Mouse (Mus musculus) midbrain, embryonic 15.5 days (tissue): ENCODE results near the gene Mrps15. TPM values are rescaled to one million over a fixed set of nuclear protein-coding genes. Genes with fewer than 3 reads are reported as not detected.

Experiments
- ATAC-seq: fragments of 200-750 bp; cut with Nextera tagmentation; replicated peaks from 2 replicates; pipeline ENCODE4 v1.8.0; 2017; ENCODE audit warnings: moderate TSS enrichment
- H3K27ac ChIP-seq: fragments of 300-500 bp; sonication (generic); 2 replicates; pipeline ENCODE4 v1.5.1; 2015; ENCODE audit warnings: mild to moderate bottlenecking, inconsistent platforms
- H3K27me3 ChIP-seq: fragments of 300-500 bp; sonication (generic); replicated peaks from 2 replicates; pipeline ENCODE4 v1.6.1; 2015; ENCODE audit warnings: inconsistent platforms
- H3K36me3 ChIP-seq: fragments of 300-500 bp; sonication (generic); replicated peaks from 2 replicates; pipeline ENCODE4 v1.6.1; 2015; ENCODE audit warnings: inconsistent platforms
- H3K4me1 ChIP-seq: fragments of 300-500 bp; sonication (generic); 2 replicates; pipeline ENCODE4 v1.6.1; 2015; ENCODE audit warnings: inconsistent platforms
- H3K4me2 ChIP-seq: fragments of 300-500 bp; sonication (generic); 2 replicates; pipeline ENCODE4 v1.6.1; 2015; ENCODE audit warnings: inconsistent platforms, mild to moderate bottlenecking, moderate library complexity
- H3K4me3 ChIP-seq: fragments of 300-500 bp; sonication (generic); 2 replicates; pipeline ENCODE4 v1.5.1; 2015; ENCODE audit warnings: mild to moderate bottlenecking, inconsistent platforms
- H3K9ac ChIP-seq: fragments of 300-500 bp; sonication (generic); 2 replicates; pipeline ENCODE4 v1.6.1; 2015; ENCODE audit warnings: mild to moderate bottlenecking, inconsistent platforms
- H3K9me3 ChIP-seq: fragments of 300-500 bp; sonication (generic); 2 replicates; pipeline ENCODE4 v1.6.1; 2016; ENCODE audit warnings: inconsistent platforms
- WGBS: fragments of 180-500 bp; shearing (Covaris S2); methylation state at CpG from one replicate; pipeline ENCODE4 v1.1.7; 2015; ENCODE audit warnings: mixed read lengths; 5-methylcytosine and 5-hydroxymethylcytosine counted together
- polyA plus RNA-seq: library from polyadenylated mRNA; unstranded; fragments of >200 nt; fragmentation: Nextera tagmentation; extraction: Ambion mirVana; gene quantifications from 2 replicates; pipeline ENCODE4 v1.2.1, GENCODE M21; 2015

Gene Mrps15
- polyA plus RNA-seq, 1 experiment from 2014 or later, result 130 TPM

DNA sequence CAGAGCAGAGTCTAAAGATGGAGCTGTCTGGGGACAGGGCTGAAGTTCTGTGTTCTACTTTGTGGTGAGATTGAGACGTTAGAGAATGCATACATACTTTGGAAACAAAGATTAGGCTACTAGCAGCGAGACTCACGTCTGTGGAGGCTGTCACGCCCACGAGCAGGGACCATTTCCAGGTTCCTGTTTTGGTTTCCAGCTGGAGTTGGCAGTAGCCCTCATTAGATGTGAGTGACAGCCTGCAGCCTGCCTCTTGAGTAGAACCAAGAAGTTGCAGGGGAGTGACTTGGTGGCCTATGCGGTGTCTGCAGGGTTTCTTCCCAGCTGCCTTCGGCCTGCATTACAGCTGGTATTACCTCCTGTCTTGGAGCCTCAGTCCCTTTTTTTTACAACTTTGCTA lies 4.9 kb downstream of the Mrps15 start:
- Histone ChIP-seq H3K4me3 (no peak overlapping the region), H3K27ac (no peak overlapping the region), H3K4me2 (no peak overlapping the region), H3K4me1 (peaks cover 13% of the 10 kb centered on the region), H3K27me3 (no peaks in the 10 kb centered on the region), H3K9me3 (no peaks in the 10 kb centered on the region), H3K36me3 (peaks cover 40% of the 10 kb centered on the region), H3K9ac (no peak overlapping the region)
- ATAC-seq, result no peak
- 83% methylated on average over 7 of the region's 7 CpGs for WGBS

GRCm38 (mm10) chr4:126057207-126058133 lies 10.7 kb downstream of the Mrps15 start:
- Histone ChIP-seq H3K4me2 (peak overlapping the region; percentile 67), H3K9me3 (no peaks in the 10 kb centered on the region), H3K36me3 (peaks cover 24% of the 10 kb centered on the region), H3K27ac (no peak overlapping the region), H3K4me1 (peaks cover 24% of the 10 kb centered on the region), H3K27me3 (no peaks in the 10 kb centered on the region), H3K4me3 (peak overlapping the region; percentile 63), H3K9ac (0 out of 2 replicates have a peak overlapping the region, but pooled peaks have one; percentile 23)
- WGBS, result 15% methylated on average over 19 of the region's 19 CpGs
- no peak; the same call in 1 of the 2 replicates for ATAC-seq

DNA sequence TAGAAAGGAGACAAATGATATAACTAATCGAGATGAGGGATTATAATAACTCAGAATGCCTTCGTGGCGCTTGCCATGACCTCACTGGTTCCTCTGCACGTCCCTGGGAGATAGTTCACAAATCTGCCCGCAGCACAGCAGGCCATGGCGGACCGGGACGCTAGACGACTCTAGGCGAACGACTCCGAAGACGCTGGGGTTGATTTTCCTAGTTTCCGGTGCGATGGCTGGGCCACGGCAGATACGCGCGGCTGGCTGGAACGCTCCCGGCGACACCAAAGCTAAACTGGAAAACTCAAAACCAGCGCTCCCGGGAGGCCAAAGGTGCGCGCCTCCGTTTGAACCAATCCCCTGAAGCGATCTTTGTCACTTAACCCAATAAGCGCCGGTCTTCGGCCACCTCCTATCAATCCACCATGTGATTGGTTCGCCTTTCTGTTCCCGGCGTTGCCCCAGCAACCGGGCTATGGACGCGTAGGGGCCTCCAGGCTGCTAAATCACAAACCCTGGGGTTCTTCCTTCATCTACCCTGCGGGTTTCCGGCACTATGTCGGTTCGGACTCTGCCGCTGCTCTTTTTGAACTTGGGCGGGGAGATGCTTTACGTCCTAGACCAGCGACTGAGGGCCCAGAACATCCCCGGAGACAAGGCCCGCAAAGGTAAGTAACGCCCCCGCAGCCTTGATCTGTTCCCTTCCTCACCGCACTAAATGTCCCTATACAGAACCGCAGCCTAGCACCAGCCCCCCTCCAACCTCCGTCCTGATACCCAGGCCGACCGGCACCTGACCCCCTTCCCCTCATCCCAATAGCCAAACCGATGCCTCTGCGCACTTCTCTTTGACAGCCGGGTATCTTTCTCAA lies 11.6 kb downstream of the Mrps15 start, which contains the start of gene Oscp1:
TSS of gene Oscp1 (plus strand) at position 432 of the 863 bp plus-strand sequence.
- Histone ChIP-seq H3K4me3 (peak within 1 kb of the TSS; percentile 63), H3K9ac (peak within 1 kb of the TSS; percentile 74), H3K4me1 (peaks cover 24% of the 10 kb centered on the region), H3K4me2 (peak within 1 kb of the TSS; percentile 67), H3K36me3 (peaks cover 22% of the 10 kb centered on the region), H3K27me3 (no peaks in the 10 kb centered on the region), H3K9me3 (no peaks in the 10 kb centered on the region), H3K27ac (peak within 1 kb of the TSS; percentile 63)
- WGBS, result under 1% methylated on average over 57 of the region's 57 CpGs
- ATAC-seq, result peak; percentile 98

DNA sequence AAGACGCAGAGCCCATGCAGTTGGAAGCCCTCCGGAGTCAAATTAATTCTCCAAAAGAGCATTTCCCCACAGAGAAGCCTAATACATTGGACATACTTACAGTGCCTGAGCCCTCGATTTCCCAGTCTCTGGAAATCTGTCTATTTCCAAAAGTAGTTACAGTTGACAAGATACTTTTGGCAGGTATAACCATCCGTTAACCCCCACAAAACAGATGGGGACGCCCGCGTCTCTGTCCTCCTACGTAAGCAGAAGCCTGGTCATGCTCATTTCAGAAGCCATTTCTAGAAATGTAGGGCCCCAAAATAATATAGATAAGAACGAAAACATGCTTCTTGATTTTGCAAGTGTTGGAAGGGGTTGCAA lies 12.3 kb downstream of the Mrps15 start:
- Histone ChIP-seq H3K9ac (peak overlapping the region; percentile 74), H3K9me3 (no peaks in the 10 kb centered on the region), H3K4me2 (peak overlapping the region; percentile 67), H3K4me3 (peak overlapping the region; percentile 63), H3K36me3 (peaks cover 17% of the 10 kb centered on the region), H3K27ac (peak overlapping the region; percentile 63), H3K27me3 (no peaks in the 10 kb centered on the region), H3K4me1 (peaks cover 24% of the 10 kb centered on the region)
- WGBS, result 31% methylated on average over 9 of the region's 9 CpGs
- no peak for ATAC-seq

GRCm38 (mm10) chr4:126062856-126063255 lies 16.1 kb downstream of the Mrps15 start:
- Histone ChIP-seq H3K4me3 (no peak overlapping the region), H3K4me2 (no peak overlapping the region), H3K9ac (no peak overlapping the region), H3K36me3 (no peaks in the 10 kb centered on the region), H3K27me3 (no peaks in the 10 kb centered on the region), H3K27ac (no peak overlapping the region), H3K4me1 (peaks cover 18% of the 10 kb centered on the region), H3K9me3 (no peaks in the 10 kb centered on the region)
- ATAC-seq, result no peak
- 44% methylated on average over 1 of the region's 1 CpGs for WGBS

GRCm38 (mm10) chr4:126065241-126065640 lies 18.5 kb downstream of the Mrps15 start:
- H3K9me3 ChIP-seq, result no peaks in the 10 kb centered on the region
- no peaks in the 10 kb centered on the region for H3K36me3 ChIP-seq
- no peak overlapping the region for H3K27ac ChIP-seq
- no peak overlapping the region for H3K9ac ChIP-seq
- H3K27me3 ChIP-seq, result no peaks in the 10 kb centered on the region
- ATAC-seq, result no peak
- peaks cover 5% of the 10 kb centered on the region; the same call in 1 of the 2 replicates for H3K4me1 ChIP-seq
- H3K4me3 ChIP-seq, result no peak overlapping the region
- WGBS, result 88% methylated on average over 7 of the region's 7 CpGs
- H3K4me2 ChIP-seq, result no peak overlapping the region

DNA sequence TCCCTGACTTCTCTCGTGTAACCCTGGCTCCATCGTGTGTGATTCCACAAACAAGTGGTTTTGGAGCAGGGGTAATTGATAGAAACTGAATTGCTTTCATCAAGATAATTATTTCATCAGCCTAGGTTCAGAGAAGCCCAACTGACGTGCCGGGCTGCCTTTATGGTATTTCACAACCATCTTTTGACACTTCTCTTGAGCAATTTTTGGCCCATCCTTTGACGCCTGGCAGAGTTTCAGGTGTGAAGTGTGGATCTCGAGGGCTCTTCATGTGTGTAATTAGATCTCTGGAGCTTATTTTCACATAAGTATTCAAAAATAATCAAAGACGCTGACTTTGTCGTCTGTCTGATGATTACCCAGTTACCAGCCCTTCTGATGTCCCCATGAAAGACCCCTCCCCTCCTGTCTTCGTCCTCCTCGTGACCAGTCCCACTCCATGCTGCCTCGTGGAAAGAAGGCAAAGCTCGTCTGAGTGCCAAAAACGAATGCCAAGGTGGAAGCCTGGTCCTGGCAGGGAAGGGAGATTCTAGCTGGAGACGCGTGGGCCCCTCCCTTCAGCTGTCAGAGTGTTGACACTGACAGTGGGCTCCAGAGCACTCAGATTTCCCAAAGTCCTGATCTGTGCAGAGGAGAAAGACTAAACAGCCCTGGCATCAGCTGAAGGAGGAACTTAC lies 20.8 kb downstream of the Mrps15 start:
- Histone ChIP-seq H3K9me3 (no peaks in the 10 kb centered on the region), H3K4me3 (no peak overlapping the region), H3K4me2 (no peak overlapping the region), H3K27me3 (no peaks in the 10 kb centered on the region), H3K4me1 (no peaks in the 10 kb centered on the region), H3K9ac (no peak overlapping the region), H3K36me3 (no peaks in the 10 kb centered on the region), H3K27ac (no peak overlapping the region)
- no peak for ATAC-seq
- 74% methylated on average over 15 of the region's 15 CpGs for WGBS

GRCm38 (mm10) chr4:126068842-126069241 lies 22.1 kb downstream of the Mrps15 start:
- Histone ChIP-seq H3K9ac (no peak overlapping the region), H3K27me3 (no peaks in the 10 kb centered on the region), H3K9me3 (no peaks in the 10 kb centered on the region), H3K4me1 (no peaks in the 10 kb centered on the region), H3K27ac (no peak overlapping the region), H3K36me3 (no peaks in the 10 kb centered on the region), H3K4me2 (no peak overlapping the region), H3K4me3 (no peak overlapping the region)
- no peak for ATAC-seq
- 86% methylated on average over 6 of the region's 6 CpGs for WGBS

GRCm38 (mm10) chr4:126077833-126078232 lies 31.1 kb downstream of the Mrps15 start:
- H3K4me3 ChIP-seq, result no peak overlapping the region
- no peaks in the 10 kb centered on the region for H3K27me3 ChIP-seq
- H3K27ac ChIP-seq, result no peak overlapping the region
- no peak for ATAC-seq
- no peak overlapping the region for H3K9ac ChIP-seq
- whole genome bisulfite sequencing, result 83% methylated on average over 6 of the region's 6 CpGs
- no peaks in the 10 kb centered on the region for H3K4me1 ChIP-seq
- H3K9me3 ChIP-seq, result no peaks in the 10 kb centered on the region
- H3K36me3 ChIP-seq, result peaks cover 10% of the 10 kb centered on the region; the same call in 1 of the 2 replicates
- no peak overlapping the region for H3K4me2 ChIP-seq

GRCm38 (mm10) chr4:126079266-126079665 lies 32.5 kb downstream of the Mrps15 start:
- no peak overlapping the region for H3K4me3 ChIP-seq
- peaks cover 8% of the 10 kb centered on the region; the same call in 1 of the 2 replicates for H3K36me3 ChIP-seq
- no peak overlapping the region for H3K4me2 ChIP-seq
- 93% methylated on average over 4 of the region's 4 CpGs for WGBS
- H3K27ac ChIP-seq, result no peak overlapping the region
- no peaks in the 10 kb centered on the region for H3K4me1 ChIP-seq
- no peaks in the 10 kb centered on the region for H3K27me3 ChIP-seq
- no peak for ATAC-seq
- H3K9ac ChIP-seq, result no peak overlapping the region
- H3K9me3 ChIP-seq, result no peaks in the 10 kb centered on the region

- H3K27me3 ChIP-seq, result no peaks in the 10 kb centered on the region
- no peaks in the 10 kb centered on the region for H3K4me1 ChIP-seq
- 87% methylated on average over 1 of the region's 1 CpGs for WGBS
- no peaks in the 10 kb centered on the region for H3K9me3 ChIP-seq
- H3K27ac ChIP-seq, result no peak overlapping the region
- no peak for ATAC-seq
- H3K4me2 ChIP-seq, result no peak overlapping the region
- H3K36me3 ChIP-seq, result peaks cover 4% of the 10 kb centered on the region; the same call in 1 of the 2 replicates
- H3K9ac ChIP-seq, result no peak overlapping the region
- H3K4me3 ChIP-seq, result no peak overlapping the region
Observed at GRCm38 (mm10) chr4:126081601-126082000, 34.9 kb downstream of the Mrps15 start.

GRCm38 (mm10) chr4:126083021-126083420 lies 36.3 kb downstream of the Mrps15 start:
- Histone ChIP-seq H3K27me3 (no peaks in the 10 kb centered on the region), H3K9ac (no peak overlapping the region), H3K4me1 (no peaks in the 10 kb centered on the region), H3K9me3 (no peaks in the 10 kb centered on the region), H3K4me2 (no peak overlapping the region), H3K36me3 (peaks cover 8% of the 10 kb centered on the region; the same call in 1 of the 2 replicates), H3K27ac (no peak overlapping the region), H3K4me3 (no peak overlapping the region)
- WGBS, result 95% methylated on average over 9 of the region's 9 CpGs
- ATAC-seq, result no peak
